In genomic region chr19:5089324-5089723, GRCm38 (mm10) we compare ENCODE assay signal across 9 mouse cellular contexts. TPM values are rescaled to one million over a fixed set of nuclear protein-coding genes. Genes with fewer than 3 reads are reported as not detected.
DNase-seq lines count a peak whose midpoint lies in the region; ATAC-seq and TF ChIP-seq lines count a peak whose summit lies in the region.
"Had no signal": no experiment of that assay in that cellular context is flagged by ENCODE, and none has a peak within 500 bp of the region (broad histone marks: within the 10 kb centered on the region; RNA-seq: fewer than 3 reads in every experiment).

No protein-coding gene starts in this region.

- peaks cover 22% of the 10 kb centered on the region for H3K27me3 ChIP-seq in forebrain, embryonic 13.5 days
- peaks cover 22% of the 10 kb centered on the region for H3K27me3 ChIP-seq in liver, embryonic 14.5 days (ENCODE audit: control insufficient read depth, insufficient read depth, low read length)

- DNase-seq in gastrocnemius, adult 2 months = no peak
- no peak for DNase-seq in gastrocnemius, adult 18-20 months (ENCODE audit: low spot score)
- DNase-seq in CD4-positive helper T cell, adult 2 months (ENCODE audit: low read depth, low spot score) = peak; percentile 2
- DNase-seq in liver, embryonic 14.5 days (ENCODE audit: low read depth in 3 of 3, low spot score in 3 of 3) = no peak
- no peak for DNase-seq in spleen, postnatal 14 days (ENCODE audit: low spot score in 2 of 2)
- no peak for DNase-seq in embryo, embryonic 10.5 days (ENCODE audit: low spot score)

- peak overlapping the region; percentile 81 for H3K4me2 ChIP-seq in forebrain, embryonic 13.5 days
- H3K4me2 ChIP-seq in liver, embryonic 14.5 days (ENCODE audit: low read depth) = peak overlapping the region; percentile 73

- H3K36me3 ChIP-seq in forebrain, embryonic 13.5 days (ENCODE audit: poor library complexity, severe bottlenecking) = peaks cover 37% of the 10 kb centered on the region
- H3K36me3 ChIP-seq in liver, embryonic 14.5 days (replicated peaks; ENCODE audit: control insufficient read depth, insufficient read depth, low read depth) = no peaks in the 10 kb centered on the region

- ATAC-seq in forebrain, embryonic 13.5 days = no peak
- no peak for ATAC-seq in liver, embryonic 14.5 days (ENCODE audit: insufficient read depth)
- ATAC-seq in inflammation-experienced regulatory T-cells, adult 6 months = no peak

- H3K9me3 ChIP-seq in forebrain, embryonic 13.5 days (replicated peaks) = no peaks in the 10 kb centered on the region
- no peaks in the 10 kb centered on the region for H3K9me3 ChIP-seq in liver, embryonic 14.5 days (ENCODE audit: control insufficient read depth, low read length)

- no peak overlapping the region for H3K27ac ChIP-seq in gastrocnemius, adult 2 months
- H3K27ac ChIP-seq in forebrain, embryonic 13.5 days = no peak overlapping the region
- H3K27ac ChIP-seq in liver, embryonic 14.5 days = no peak overlapping the region

- 90% methylated on average over 4 of the region's 4 CpGs for WGBS in forebrain, embryonic 13.5 days
- WGBS in liver, embryonic 14.5 days (ENCODE audit: insufficient replicate concordance) = 77% methylated on average over 4 of the region's 4 CpGs

- no peak for TF ChIP-seq EP300 in liver, embryonic 14.5 days (IDR thresholded peaks at IDR 0.05; ENCODE audit: low read depth)

- H3K9ac ChIP-seq in forebrain, embryonic 13.5 days = peak overlapping the region; percentile 84; the same call in 1 of the 2 replicates
- no peak overlapping the region for H3K9ac ChIP-seq in liver, embryonic 14.5 days (replicated peaks)

- intact Hi-C loops in gastrocnemius, adult 2 months (cut with DNase I) = loop anchor here (5.0 kb wide), 1 partner anchor 47 kb away; the partner anchor contains the start of gene Brms1

- peaks cover 42% of the 10 kb centered on the region for H3K4me1 ChIP-seq in forebrain, embryonic 13.5 days
- H3K4me1 ChIP-seq in liver, embryonic 14.5 days (replicated peaks; ENCODE audit: control insufficient read depth in 2 of 2, insufficient read depth in 2 of 2, low read length in 1 of 2) = peaks cover 10 to 12% of the 10 kb centered on the region in 2 experiments

- TF ChIP-seq CTCF in gastrocnemius, adult 2 months (IDR thresholded peaks at IDR 0.05) = no peak
- no peak for TF ChIP-seq CTCF in liver, embryonic 14.5 days (IDR thresholded peaks at IDR 0.05; ENCODE audit: low read depth)

- peak overlapping the region; percentile 86 for H3K4me3 ChIP-seq in gastrocnemius, adult 2 months
- peak overlapping the region; percentile 83 for H3K4me3 ChIP-seq in forebrain, embryonic 13.5 days
- peak overlapping the region; percentile 79 to 97; a peak in 3 of 4 replicates for H3K4me3 ChIP-seq in liver, embryonic 14.5 days (ENCODE audit: insufficient read depth in 1 of 2, low read depth in 2 of 2, low read length in 2 of 2)

RNA-seq across cellular contexts. Expression of gene Yif1a, which starts 1.0 kb away (rescaled TPM):
- total RNA-seq in gastrocnemius, adult 2 months (2021) = 10 to 100 TPM; 41.2 to 53.8 TPM
- 10 to 100 TPM; 45.1 to 47.0 TPM for total RNA-seq in gastrocnemius, adult 18-20 months (2021)
- polyA plus RNA-seq in forebrain, embryonic 13.5 days (2015; fragmentation: Nextera tagmentation; extraction: Ambion mirVana) = 62.4 and 71.4 TPM in 2 replicates
- 34.7 and 37.0 TPM in 2 replicates for polyA plus RNA-seq in liver, embryonic 14.5 days (2012; rRNA removed)
- polyA plus RNA-seq in liver, embryonic 14.5 days (2014; fragmentation: Nextera tagmentation; extraction: Ambion mirVana) = 58.6 and 60.0 TPM in 2 replicates
- polyA plus RNA-seq in inflammation-experienced regulatory T-cells, adult 6 months (2017; shearing (Covaris generic)) = 10 to 100 TPM; 45.7 to 65.4 (median 46.2) TPM

RNA-seq across cellular contexts. Expression of gene Tmem151a, which starts 4.0 kb away (rescaled TPM):
- total RNA-seq in gastrocnemius, adult 2 months (2021) = not detected
- under 1 TPM in 1 of 2 experiments, not detected in 1; 0.18 TPM for total RNA-seq in gastrocnemius, adult 18-20 months (2021)
- 2.3 and 2.8 TPM in 2 replicates for polyA plus RNA-seq in forebrain, embryonic 13.5 days (2015; fragmentation: Nextera tagmentation; extraction: Ambion mirVana)
- polyA plus RNA-seq in liver, embryonic 14.5 days (2012; rRNA removed) = 0.18 and 0.21 TPM in 2 replicates
- 0.25 and 0.28 TPM in 2 replicates for polyA plus RNA-seq in liver, embryonic 14.5 days (2014; fragmentation: Nextera tagmentation; extraction: Ambion mirVana)
- not detected for polyA plus RNA-seq in inflammation-experienced regulatory T-cells, adult 6 months (2017; shearing (Covaris generic))
- total RNA-seq: common myeloid progenitor, adult 5-6 weeks had no signal

RNA-seq across cellular contexts. Expression of gene Cnih2, which starts 9.0 kb away (rescaled TPM):
- total RNA-seq in gastrocnemius, adult 2 months (2021) = under 1 TPM in 1 of 2 experiments, not detected in 1; 0.17 TPM
- total RNA-seq in gastrocnemius, adult 18-20 months (2021) = not detected
- 208 and 212 TPM in 2 replicates for polyA plus RNA-seq in forebrain, embryonic 13.5 days (2015; fragmentation: Nextera tagmentation; extraction: Ambion mirVana)
- polyA plus RNA-seq in liver, embryonic 14.5 days (2012; rRNA removed) = 0.63 and 1.0 TPM in 2 replicates
- 0.50 and 0.73 TPM in 2 replicates for polyA plus RNA-seq in liver, embryonic 14.5 days (2014; fragmentation: Nextera tagmentation; extraction: Ambion mirVana)
- polyA plus RNA-seq in inflammation-experienced regulatory T-cells, adult 6 months (2017; shearing (Covaris generic)) = under 1 TPM in 2 of 3 experiments, not detected in 1; 0.50 to 0.59 TPM

RNA-seq across cellular contexts. Expression of gene Rab1b, which starts 17.5 kb away (rescaled TPM):
- 100 to 1,000 TPM; 112 to 128 TPM for total RNA-seq in gastrocnemius, adult 2 months (2021)
- 100 to 1,000 TPM; 117 to 118 TPM for total RNA-seq in gastrocnemius, adult 18-20 months (2021)
- polyA plus RNA-seq in forebrain, embryonic 13.5 days (2015; fragmentation: Nextera tagmentation; extraction: Ambion mirVana) = 235 and 252 TPM in 2 replicates
- polyA plus RNA-seq in liver, embryonic 14.5 days (2012; rRNA removed) = 50.6 and 58.8 TPM in 2 replicates
- 76.2 and 84.8 TPM in 2 replicates for polyA plus RNA-seq in liver, embryonic 14.5 days (2014; fragmentation: Nextera tagmentation; extraction: Ambion mirVana)
- polyA plus RNA-seq in inflammation-experienced regulatory T-cells, adult 6 months (2017; shearing (Covaris generic)) = 100 to 1,000 TPM in 2 of 3 experiments, 10 to 100 TPM in 1; 83.1 to 152 (median 102) TPM

RNA-seq across cellular contexts. Expression of gene Cd248, which starts 21.4 kb away (rescaled TPM):
- total RNA-seq in gastrocnemius, adult 2 months (2021) = 10 to 100 TPM in 1 of 2 experiments, 1 to 10 TPM in 1; 9.5 to 15.1 TPM
- total RNA-seq in gastrocnemius, adult 18-20 months (2021) = 10 to 100 TPM in 1 of 2 experiments, 1 to 10 TPM in 1; 6.3 to 11.8 TPM
- polyA plus RNA-seq in forebrain, embryonic 13.5 days (2015; fragmentation: Nextera tagmentation; extraction: Ambion mirVana) = 7.0 and 7.3 TPM in 2 replicates
- 1.7 and 2.0 TPM in 2 replicates for polyA plus RNA-seq in liver, embryonic 14.5 days (2012; rRNA removed)
- polyA plus RNA-seq in liver, embryonic 14.5 days (2014; fragmentation: Nextera tagmentation; extraction: Ambion mirVana) = 2.8 and 3.4 TPM in 2 replicates
- not detected for polyA plus RNA-seq in inflammation-experienced regulatory T-cells, adult 6 months (2017; shearing (Covaris generic))

Comparison
In these comparisons a context has a peak if more than half of its experiments do, and no peak if none do; other contexts are left out.
1. RNA of gene Cnih2, which starts 9.0 kb away (polyA plus RNA-seq): 208 to 212 TPM in forebrain, embryonic 13.5 days; 0.50 to 1.0 TPM in liver, embryonic 14.5 days and 0.50 to 0.59 TPM in inflammation-experienced regulatory T-cells, adult 6 months; every median in the first group is over 100 times any median in the second.
2. Peak in every context shown above with its lines, with median percentiles within 50 percentile points of each other: H3K4me3 ChIP-seq.